Mouse (Mus musculus) kidney, adult 10 weeks (tissue): Measurements from ENCODE around the gene Olfr1331. TPM values are rescaled to one million over a fixed set of nuclear protein-coding genes. Genes with fewer than 3 reads are reported as not detected.

Experiments used
- polyA plus RNA-seq: library from polyadenylated mRNA; stranded (reverse); fragments of 350-450 nt; fragmentation: Illumina TruSeq; extraction: RNeasy Lipid Tissue Mini Kit (QIAGEN cat#74804); gene quantifications from one replicate; pipeline ENCODE4 v1.2.3, GENCODE M21; 2014; ENCODE audit warnings: low read depth, low replicate concordance

Gene Olfr1331
- polyA plus RNA-seq: not detected

GRCm38 (mm10) chr4:118864349-118864748, at the start of gene Olfr1331:
Gene Olfr1331 (plus strand): TSS chr4:118864649.

DNA sequence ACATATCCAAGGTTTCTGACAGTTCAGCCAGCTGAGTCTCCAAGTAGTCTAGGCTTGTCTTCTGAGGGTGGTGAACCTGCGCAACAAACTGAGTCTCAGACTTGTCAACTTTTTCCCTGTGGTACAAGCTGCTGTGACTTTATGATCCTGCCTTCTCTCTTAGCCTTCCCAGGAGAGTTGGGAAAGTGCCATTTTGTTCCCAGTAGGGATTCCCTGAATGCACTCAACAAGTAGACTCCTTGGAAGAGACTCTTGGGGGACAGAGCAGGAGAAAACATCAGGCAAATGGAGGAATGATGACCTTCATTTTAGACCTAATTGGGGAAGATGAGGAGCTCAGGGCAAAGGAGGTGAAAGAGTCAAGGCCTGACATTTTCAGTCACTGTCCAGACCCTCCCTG, 28.3 kb upstream of the Olfr1331 start, which contains the start of gene Olfr1333:
Gene Olfr1333 (minus strand): TSS at position 101 of the 400 bp plus-strand sequence.

DNA sequence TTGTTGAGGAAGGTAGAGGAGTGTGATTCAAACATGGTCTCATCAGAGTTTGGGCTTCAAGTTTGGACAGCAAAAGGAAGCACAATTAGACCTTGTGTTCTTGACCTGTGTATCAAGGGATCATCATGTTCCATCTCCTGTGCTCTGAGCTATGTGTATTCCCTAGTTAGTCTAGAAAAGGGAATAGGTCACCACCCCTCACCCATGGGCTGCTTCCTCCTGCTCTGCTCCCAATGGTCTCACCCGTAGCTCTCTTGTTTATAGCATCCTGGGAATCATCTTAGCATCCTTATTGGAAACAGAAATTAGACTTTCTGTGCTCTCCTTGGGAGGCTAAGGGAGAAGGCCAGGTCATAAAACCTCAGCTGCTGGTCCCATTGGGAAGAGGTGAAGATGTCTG, 23.8 kb downstream of the Olfr1331 start, which contains the start of gene Olfr1330:
Gene Olfr1330 (plus strand): TSS at position 301 of the 400 bp plus-strand sequence.

DNA sequence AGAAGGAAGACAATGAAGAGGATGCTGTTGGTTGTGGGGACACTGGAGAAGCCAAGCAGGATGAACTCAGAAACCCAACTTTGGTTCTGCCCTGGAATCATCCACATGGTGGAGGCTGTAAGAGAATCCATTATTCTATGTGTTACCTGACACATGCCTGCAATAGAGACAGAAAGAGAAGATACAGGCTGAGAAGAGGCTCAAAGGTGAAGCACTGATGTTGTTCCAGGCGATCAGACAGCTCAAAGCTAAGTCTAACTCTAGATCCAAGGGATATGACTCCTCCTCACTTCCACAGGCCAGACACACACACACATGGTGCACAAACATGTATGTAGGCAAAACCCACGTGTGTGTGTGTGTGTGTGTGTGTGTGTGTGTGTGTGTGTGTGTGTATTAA, 52.9 kb downstream of the Olfr1331 start, which contains the start of gene Olfr1329:
Gene Olfr1329 (minus strand): TSS at position 101 of the 400 bp plus-strand sequence.

Other genes starting within 250 kb of the Olfr1331 start
- not detected for gene Cfap57, start 243.9 kb upstream of the Olfr1331 start, polyA plus RNA-seq
- 21.4 TPM for gene Ebna1bp2, start 243.8 kb upstream of the Olfr1331 start, polyA plus RNA-seq
- gene Olfr62, start 205.7 kb upstream of the Olfr1331 start, polyA plus RNA-seq: not detected
- not detected for gene Olfr1342, start 171.9 kb upstream of the Olfr1331 start, polyA plus RNA-seq
- not detected for gene Olfr1341, start 161.1 kb upstream of the Olfr1331 start, polyA plus RNA-seq
- not detected for gene Olfr1340, start 144.5 kb upstream of the Olfr1331 start, polyA plus RNA-seq
- not detected for gene Olfr1339, start 132.5 kb upstream of the Olfr1331 start, polyA plus RNA-seq
- not detected for gene Olfr1338, start 105.9 kb upstream of the Olfr1331 start, polyA plus RNA-seq
- gene Olfr1337, start 82.1 kb upstream of the Olfr1331 start, polyA plus RNA-seq: not detected
- gene Olfr1335, start 54.7 kb upstream of the Olfr1331 start, polyA plus RNA-seq: not detected
- not detected for gene Olfr1333, start 28.4 kb upstream of the Olfr1331 start, polyA plus RNA-seq
- gene Olfr1330, start 23.9 kb downstream of the Olfr1331 start, polyA plus RNA-seq: not detected
- not detected for gene Olfr1329, start 52.8 kb downstream of the Olfr1331 start, polyA plus RNA-seq
- not detected for gene Olfr1328, start 74.0 kb downstream of the Olfr1331 start, polyA plus RNA-seq
- gene Lao1, start 96.9 kb downstream of the Olfr1331 start, polyA plus RNA-seq: not detected
- 6.3 TPM for gene Slc2a1, start 244.1 kb downstream of the Olfr1331 start, polyA plus RNA-seq